Mouse (Mus musculus): ENCODE data around the gene Asap2.

DNA sequence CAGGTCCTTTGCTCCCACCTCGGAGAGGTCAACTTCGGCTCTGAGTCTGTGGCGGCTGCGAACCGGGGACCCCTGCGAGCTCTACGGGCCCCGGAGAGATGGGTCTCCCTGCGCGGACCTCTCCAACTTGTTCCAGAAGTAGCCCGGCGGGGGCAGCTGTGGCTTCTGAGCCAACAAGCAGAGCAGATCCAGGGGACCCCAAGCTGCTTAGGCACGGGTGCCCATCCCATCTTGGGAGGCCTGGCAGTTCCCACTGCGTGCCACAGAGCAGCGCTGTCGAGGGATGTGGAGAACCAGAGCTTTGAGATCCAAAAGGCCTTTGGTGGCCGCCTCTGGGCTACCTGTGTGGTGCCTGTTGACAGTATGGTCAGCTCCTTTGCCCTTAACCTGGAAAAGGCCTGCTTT, 122.2 kb downstream of the Asap2 start:
- TF ChIP-seq CTCF (conservative IDR thresholded peaks at IDR 0.05; ENCODE audit: low read length) (peak; percentile 31), POU5F1 (IDR thresholded peaks at IDR 0.05; ENCODE audit: borderline replicate concordance, low read length) (no peak), NANOG (IDR thresholded peaks at IDR 0.05; ENCODE audit: borderline replicate concordance, low read length) (no peak)

Measured in E14TG2a.4 (cell line).